Mouse (Mus musculus) cerebral cortex, adult 2 months (tissue): Measurements from ENCODE around the gene Pigg.

Source experiments
- WGBS: fragments of 180-500 bp; shearing (Covaris S2); methylation state at CpG from one replicate; pipeline ENCODE4 v1.1.7; 2018; 5-methylcytosine and 5-hydroxymethylcytosine counted together

Gene Pigg

GRCm38 (mm10) chr5:108359491-108359890 is 47.1 kb downstream of the Pigg start:
- 51% methylated on average over 9 of the region's 9 CpGs for WGBS

GRCm38 (mm10) chr5:108360211-108360610 is 47.8 kb downstream of the Pigg start:
- WGBS = 59% methylated on average over 4 of the region's 4 CpGs

- 22% methylated on average over 3 of the region's 3 CpGs for WGBS
Observed at GRCm38 (mm10) chr5:108362330-108362729, 49.9 kb downstream of the Pigg start.

- whole genome bisulfite sequencing = 2% methylated on average over 60 of the region's 60 CpGs
Observed at GRCm38 (mm10) chr5:108366328-108366983, 54.0 kb downstream of the Pigg start.

- under 1% methylated on average over 77 of the region's 100 CpGs for WGBS
Observed at GRCm38 (mm10) chr5:108366984-108367841, 54.8 kb downstream of the Pigg start.

GRCm38 (mm10) chr5:108367871-108368332 is 55.5 kb downstream of the Pigg start, which contains the start of gene Gm42517:
Gene Gm42517, minus strand, starts transcription at chr5:108367922.
- WGBS = 1% methylated on average over 29 of the region's 36 CpGs

- WGBS = 4% methylated on average over 6 of the region's 6 CpGs
Observed at GRCm38 (mm10) chr5:108368446-108368845, 56.0 kb downstream of the Pigg start.

GRCm38 (mm10) chr5:108368851-108369621 is 56.6 kb downstream of the Pigg start:
- WGBS = under 1% methylated on average over 49 of the region's 49 CpGs

GRCm38 (mm10) chr5:108369964-108370363 is 57.6 kb downstream of the Pigg start:
- WGBS = 12% methylated on average over 6 of the region's 6 CpGs

- WGBS = 55% methylated on average over 5 of the region's 5 CpGs
Observed at GRCm38 (mm10) chr5:108374079-108374478, 61.7 kb downstream of the Pigg start.

GRCm38 (mm10) chr5:108376059-108376458 is 63.6 kb downstream of the Pigg start:
- 66% methylated on average over 1 of the region's 1 CpGs for WGBS

GRCm38 (mm10) chr5:108378346-108378745 is 65.9 kb downstream of the Pigg start:
- 69% methylated on average over 4 of the region's 4 CpGs for WGBS

- WGBS = 43% methylated on average over 2 of the region's 2 CpGs
Observed at GRCm38 (mm10) chr5:108385632-108386031, 73.2 kb downstream of the Pigg start.

- WGBS = 41% methylated on average over 4 of the region's 4 CpGs
Observed at GRCm38 (mm10) chr5:108386449-108386848, 74.0 kb downstream of the Pigg start.

- 81% methylated on average over 7 of the region's 7 CpGs for WGBS
Observed at GRCm38 (mm10) chr5:108388201-108388600, 75.8 kb downstream of the Pigg start, which contains the start of gene Pde6b. Gene Pde6b, plus strand, starts transcription at chr5:108388391.

GRCm38 (mm10) chr5:108389744-108390143 is 77.3 kb downstream of the Pigg start:
- 67% methylated on average over 3 of the region's 3 CpGs for WGBS
